Mouse (Mus musculus) hindbrain, postnatal 0 days (tissue): Measurements from ENCODE around the gene Ccdc153. TPM values are rescaled to one million over a fixed set of nuclear protein-coding genes. Genes with fewer than 3 reads are reported as not detected.

ENCODE experiments used
- ATAC-seq: fragments of 200-750 bp; cut with Nextera tagmentation; 2 replicates; pipeline ENCODE4 v1.8.0; 2017; ENCODE audit warnings: mild to moderate bottlenecking, moderate TSS enrichment, moderate library complexity
- DNase-seq: peaks from one replicate; pipeline ENCODE4 v3.0.0-alpha.2; 2015; ENCODE audit warnings: low spot score
- H3K27ac ChIP-seq: fragments of 300-500 bp; sonication (generic); 2 replicates; pipeline ENCODE4 v1.5.1; 2014; ENCODE audit warnings: mild to moderate bottlenecking
- H3K27me3 ChIP-seq: fragments of 300-500 bp; sonication (generic); 2 replicates; pipeline ENCODE4 v1.6.1; 2014; ENCODE audit warnings: low read length, mixed read lengths; ENCODE audit not compliant: insufficient read depth
- H3K36me3 ChIP-seq: fragments of 300-500 bp; sonication (generic); 2 replicates; pipeline ENCODE4 v1.6.1; 2014; ENCODE audit warnings: low read length, mixed read lengths; ENCODE audit not compliant: insufficient read depth
- H3K4me1 ChIP-seq: fragments of 300-500 bp; sonication (generic); 2 replicates; pipeline ENCODE4 v1.6.1; 2014; ENCODE audit warnings: antibody characterized with exemption, low read length, mixed read lengths; ENCODE audit not compliant: insufficient read depth
- H3K4me2 ChIP-seq: fragments of 300-500 bp; sonication (generic); 2 replicates; pipeline ENCODE4 v1.6.1; 2014; ENCODE audit warnings: low read depth, mild to moderate bottlenecking, low read length, moderate library complexity, mixed read lengths
- H3K4me3 ChIP-seq: fragments of 300-500 bp; sonication (generic); 2 replicates; pipeline ENCODE4 v1.5.1; 2014; ENCODE audit warnings: low read length
- H3K9ac ChIP-seq: fragments of 300-500 bp; sonication (generic); replicated peaks from 2 replicates; pipeline ENCODE4 v1.6.1; 2014; ENCODE audit warnings: mild to moderate bottlenecking, low read length, moderate library complexity, mixed read lengths
- H3K9me3 ChIP-seq: fragments of 300-500 bp; sonication (generic); 2 replicates; pipeline ENCODE4 v1.6.1; 2016; ENCODE audit warnings: low read length, mixed read lengths
- CTCF ChIP-seq: IDR thresholded peaks from 2 replicates; pipeline ENCODE4 v1.5.1; 2016; ENCODE audit warnings: antibody characterized with exemption, control low read depth, low read depth
- WGBS: fragments of 180-500 bp; shearing (Covaris S2); extraction: QIAGEN DNeasy Blood & Tissue Kit; methylation state at CpG from one replicate; pipeline ENCODE4 v1.1.7; 2014; 5-methylcytosine and 5-hydroxymethylcytosine counted together
- polyA plus RNA-seq: library from polyadenylated mRNA; unstranded; fragments of >200 nt; fragmentation: Nextera tagmentation; extraction: Ambion mirVana; gene quantifications from 2 replicates; pipeline ENCODE4 v1.2.1, GENCODE M21; 2015
- total RNA-seq: library from RNA; depleted of rRNA; stranded (reverse); fragments of >200 nt; gene quantifications from 2 replicates; pipeline ENCODE4 v1.2.3, GENCODE M21; 2014

The Ccdc153 gene
- total and polyA plus RNA-seq, 2 experiments from 2014 or later = 1.0 to 2.6 TPM

DNA sequence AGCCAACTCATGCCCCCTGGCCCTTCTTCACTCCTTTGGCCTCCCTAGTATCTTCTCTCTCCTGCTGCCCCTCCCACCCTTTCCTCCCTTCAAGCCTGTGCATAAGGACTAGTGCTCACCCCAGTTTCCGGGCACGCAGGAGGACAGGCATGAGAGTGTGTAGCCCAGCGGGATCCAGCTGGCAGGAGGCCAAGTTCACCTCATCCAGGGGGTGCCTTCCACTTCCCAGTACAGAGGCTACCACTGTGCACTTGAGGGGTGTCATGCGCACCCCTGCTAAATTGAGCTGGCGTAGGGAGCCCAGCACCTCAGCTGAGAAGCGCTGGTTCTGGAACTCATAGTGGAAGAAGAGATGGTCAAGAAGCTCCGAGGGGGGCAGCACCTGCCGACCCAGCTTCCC is 15.7 kb downstream of the Ccdc153 start:
- Histone ChIP-seq H3K4me2 (no peak overlapping the region), H3K9ac (no peak overlapping the region), H3K9me3 (no peaks in the 10 kb centered on the region), H3K4me3 (no peak overlapping the region), H3K27me3 (no peaks in the 10 kb centered on the region), H3K27ac (no peak overlapping the region), H3K4me1 (peaks cover 16% of the 10 kb centered on the region), H3K36me3 (no peaks in the 10 kb centered on the region)
- DNase-seq (no peak), ATAC-seq (no peak)
- no peak for TF ChIP-seq CTCF
- WGBS = 84% methylated on average over 8 of the region's 8 CpGs

DNA sequence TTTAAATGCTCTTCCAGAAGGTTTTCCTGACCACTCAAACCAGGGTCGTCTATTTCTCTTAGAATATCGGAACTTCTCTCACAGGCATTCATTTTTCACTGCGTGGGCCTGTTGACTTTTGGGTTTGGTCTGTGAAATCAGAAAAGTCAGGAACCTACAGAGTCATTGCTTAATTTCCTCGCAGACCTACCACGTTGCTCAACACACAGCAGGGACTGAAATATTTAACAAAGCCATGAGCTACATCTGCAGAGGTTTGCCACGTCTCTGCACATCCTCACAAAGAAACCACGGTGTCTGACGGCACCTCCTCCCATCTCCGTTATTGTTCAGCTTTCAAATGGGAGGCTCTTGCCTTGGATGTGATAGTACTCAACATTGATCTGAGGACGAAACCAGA is 18.5 kb downstream of the Ccdc153 start:
- 64% methylated on average over 10 of the region's 10 CpGs for WGBS
- Histone ChIP-seq H3K36me3 (no peaks in the 10 kb centered on the region), H3K4me3 (no peak overlapping the region), H3K9me3 (no peaks in the 10 kb centered on the region), H3K27ac (no peak overlapping the region), H3K4me2 (no peak overlapping the region), H3K9ac (no peak overlapping the region), H3K27me3 (no peaks in the 10 kb centered on the region), H3K4me1 (peaks cover 12% of the 10 kb centered on the region)
- no peak for TF ChIP-seq CTCF
- no peak for ATAC-seq
- no peak for DNase-seq

DNA sequence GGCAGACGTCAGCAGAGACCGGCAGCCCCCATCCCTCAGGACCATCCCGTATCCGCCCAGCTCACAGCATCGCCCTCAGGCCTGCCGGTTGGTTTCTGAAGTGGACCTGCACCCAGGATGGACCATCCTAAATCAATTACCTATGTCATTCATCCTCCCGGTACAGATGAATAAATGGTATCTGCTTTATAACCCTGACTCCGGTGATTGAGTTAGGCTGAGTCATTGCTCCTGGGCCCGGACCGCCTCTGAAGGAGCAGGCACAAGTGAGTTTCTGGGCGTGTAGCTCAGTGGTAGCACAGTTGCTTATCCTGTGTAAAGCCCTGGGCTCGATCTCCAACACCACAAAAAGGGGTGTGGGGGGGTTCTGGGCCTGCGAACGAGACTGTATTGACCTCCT is 20.9 kb downstream of the Ccdc153 start:
- WGBS = 84% methylated on average over 14 of the region's 14 CpGs
- ATAC-seq (no peak), DNase-seq (no peak)
- Histone ChIP-seq H3K4me3 (no peak overlapping the region), H3K27ac (no peak overlapping the region), H3K36me3 (no peaks in the 10 kb centered on the region), H3K4me1 (no peaks in the 10 kb centered on the region), H3K4me2 (no peak overlapping the region), H3K27me3 (no peaks in the 10 kb centered on the region), H3K9me3 (no peaks in the 10 kb centered on the region), H3K9ac (no peak overlapping the region)
- no peak for TF ChIP-seq CTCF

DNA sequence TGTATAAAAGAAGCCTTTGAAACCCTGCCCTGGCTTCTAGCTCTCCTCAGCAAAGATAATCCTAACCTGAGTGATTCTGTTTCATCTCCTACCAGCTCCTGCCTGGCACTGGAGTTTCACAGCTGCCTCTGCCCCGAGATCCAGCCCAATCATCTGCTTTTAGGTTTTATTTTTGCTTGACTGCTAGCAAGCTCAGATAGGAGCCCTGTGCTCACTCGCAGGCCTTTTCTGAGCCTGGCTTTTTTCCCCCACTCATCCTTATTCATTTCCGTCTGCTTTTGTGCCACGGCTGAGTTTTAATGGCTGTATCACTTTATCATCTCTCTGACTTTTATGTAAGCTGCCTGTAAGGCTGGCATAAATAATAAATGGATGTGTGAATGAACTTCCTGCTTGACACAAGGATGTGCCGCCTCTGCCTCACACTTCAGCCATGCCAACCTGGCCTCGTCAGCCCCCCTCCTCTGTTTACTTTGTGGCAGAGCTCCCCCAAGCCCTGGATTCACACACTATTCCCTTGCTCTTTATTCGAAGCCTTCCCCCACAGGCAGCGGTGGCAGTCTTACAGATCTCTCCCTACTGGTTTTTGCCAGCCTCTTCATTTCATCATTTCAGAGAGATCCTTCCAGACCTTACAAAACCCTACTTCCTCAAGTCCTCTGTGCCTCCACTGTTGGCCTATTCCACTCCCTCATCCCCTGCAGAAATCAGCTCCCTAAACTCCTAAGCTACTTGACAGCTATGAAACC is 26.2 kb downstream of the Ccdc153 start:
- WGBS = 39% methylated on average over 8 of the region's 8 CpGs
- H3K4me1 ChIP-seq = peaks cover 6% of the 10 kb centered on the region
- no peak for DNase-seq
- H3K27ac ChIP-seq = peak overlapping the region; percentile 82; the same call in 1 of the 2 replicates
- peak overlapping the region; percentile 71; the same call in 1 of the 2 replicates for H3K9ac ChIP-seq
- no peaks in the 10 kb centered on the region for H3K9me3 ChIP-seq
- no peak overlapping the region for H3K4me2 ChIP-seq
- no peaks in the 10 kb centered on the region for H3K36me3 ChIP-seq
- no peak for ATAC-seq
- TF ChIP-seq CTCF = no peak
- no peaks in the 10 kb centered on the region for H3K27me3 ChIP-seq
- H3K4me3 ChIP-seq = no peak overlapping the region

DNA sequence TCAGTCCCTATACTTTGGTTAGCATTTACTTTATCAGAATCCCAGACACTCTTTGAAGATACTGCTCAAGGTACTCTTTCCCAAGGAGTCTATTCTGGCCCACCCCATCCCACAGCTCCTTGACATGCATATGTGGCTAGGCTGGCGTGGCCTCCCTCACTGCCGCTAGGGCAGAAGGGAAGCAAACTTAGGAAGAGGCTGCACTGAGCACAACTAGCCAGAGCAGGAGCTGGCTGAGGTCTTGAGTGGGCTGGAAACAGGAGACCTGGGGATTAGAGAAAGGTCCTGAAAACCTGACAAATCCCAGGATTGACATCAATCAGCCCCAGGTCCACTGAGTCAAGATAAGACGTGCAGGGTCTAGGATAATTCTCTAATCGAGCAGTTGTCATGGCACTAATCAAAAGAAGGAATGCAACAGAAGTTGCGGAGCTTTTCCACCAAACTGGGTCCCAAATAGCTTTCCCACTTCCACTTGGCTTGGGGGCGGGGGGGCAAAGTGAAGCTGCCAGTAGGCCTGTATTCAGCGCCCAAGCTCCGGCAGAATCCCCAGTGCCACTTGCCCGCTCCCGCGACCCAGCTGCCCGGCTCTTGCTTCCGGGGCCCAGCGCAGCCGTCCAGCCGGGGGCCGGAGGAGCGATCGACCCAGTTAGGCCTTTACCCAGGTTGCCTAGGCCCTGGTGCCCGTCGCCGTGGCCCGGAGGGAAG is 27.0 kb downstream of the Ccdc153 start:
- Histone ChIP-seq H3K9ac (peak overlapping the region; percentile 71), H3K4me1 (peaks cover 6% of the 10 kb centered on the region), H3K4me2 (peak overlapping the region; percentile 57), H3K27ac (peak overlapping the region; percentile 82), H3K36me3 (no peaks in the 10 kb centered on the region), H3K4me3 (peak overlapping the region; percentile 40), H3K9me3 (no peaks in the 10 kb centered on the region), H3K27me3 (no peaks in the 10 kb centered on the region)
- TF ChIP-seq CTCF = peak; percentile 24; the same call in 1 of the 2 replicates
- no peak for DNase-seq
- ATAC-seq = no peak; the same call in 1 of the 2 replicates
- 7% methylated on average over 21 of the region's 23 CpGs for WGBS

DNA sequence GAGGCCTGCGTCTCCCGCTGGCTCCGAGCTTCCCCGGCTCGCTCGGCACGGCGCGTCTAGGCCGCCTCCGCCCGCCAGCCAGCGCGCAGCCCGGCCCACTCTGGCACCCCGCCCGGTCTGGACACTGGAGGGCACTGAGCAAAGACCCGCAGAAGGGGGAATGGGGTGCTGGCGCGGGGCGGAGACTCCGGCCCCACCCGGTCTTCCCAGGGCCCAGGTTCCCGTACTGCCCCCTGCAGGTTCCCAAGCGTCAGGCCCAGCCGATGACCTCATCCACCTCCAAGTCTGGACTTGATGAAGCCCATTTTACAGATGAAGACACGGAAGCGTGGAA is 27.5 kb downstream of the Ccdc153 start:
- no peaks in the 10 kb centered on the region for H3K27me3 ChIP-seq
- peak; percentile 69 for TF ChIP-seq CTCF
- no peaks in the 10 kb centered on the region for H3K9me3 ChIP-seq
- H3K4me1 ChIP-seq = peaks cover 6% of the 10 kb centered on the region
- peak; percentile 86 for DNase-seq
- peak; percentile 82 for ATAC-seq
- peak overlapping the region; percentile 71 for H3K9ac ChIP-seq
- WGBS = 6% methylated on average over 28 of the region's 28 CpGs
- peak overlapping the region; percentile 40 for H3K4me3 ChIP-seq
- peak overlapping the region; percentile 57 for H3K4me2 ChIP-seq
- peak overlapping the region; percentile 82 for H3K27ac ChIP-seq
- H3K36me3 ChIP-seq = no peaks in the 10 kb centered on the region

DNA sequence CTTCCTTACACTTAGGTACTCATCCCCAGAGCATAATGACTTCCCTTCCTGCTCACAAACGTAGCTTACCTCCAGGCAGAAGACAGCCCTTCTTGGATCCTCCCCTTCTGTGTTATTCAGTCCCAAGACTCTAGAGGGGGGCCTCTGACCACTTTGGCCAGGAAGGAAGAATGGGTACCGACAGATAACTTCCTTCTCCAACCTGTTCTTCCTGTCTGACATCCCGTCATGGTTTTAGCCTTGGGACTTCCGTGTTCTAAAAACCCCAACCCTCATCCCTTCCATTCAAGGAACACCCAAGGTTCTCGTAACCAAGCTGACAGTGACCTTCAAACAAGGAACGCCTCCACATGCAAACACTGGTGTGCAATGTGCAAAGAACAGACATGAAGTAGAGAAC is 28.0 kb downstream of the Ccdc153 start, which contains the start of gene Nlrx1:
Nlrx1 (minus strand) TSS at position 168 of the 400 bp plus-strand sequence.
- Histone ChIP-seq H3K36me3 (no peaks in the 10 kb centered on the region; the same call in 1 of the 2 replicates), H3K4me3 (peak within 1 kb of the TSS; percentile 40), H3K9ac (peak within 1 kb of the TSS; percentile 71), H3K27me3 (no peaks in the 10 kb centered on the region), H3K27ac (peak within 1 kb of the TSS; percentile 82), H3K9me3 (no peaks in the 10 kb centered on the region), H3K4me1 (peaks cover 6% of the 10 kb centered on the region), H3K4me2 (peak within 1 kb of the TSS; percentile 57)
- TF ChIP-seq CTCF = no peak
- no peak for ATAC-seq
- 83% methylated on average over 6 of the region's 6 CpGs for WGBS
- no peak for DNase-seq
